Mouse (Mus musculus) forebrain, embryonic 13.5 days (tissue): ENCODE results near the gene Espnl. TPM values are rescaled to one million over a fixed set of nuclear protein-coding genes. Genes with fewer than 3 reads are reported as not detected.

Source experiments
- ATAC-seq: fragments of 200-750 bp; cut with Nextera tagmentation; 2 replicates; pipeline ENCODE4 v1.8.0; 2017
- H3K27ac ChIP-seq: fragments of 300-500 bp; sonication (generic); 2 replicates; pipeline ENCODE4 v1.5.1; 2015; ENCODE audit warnings: inconsistent platforms, mild to moderate bottlenecking, moderate library complexity
- H3K27me3 ChIP-seq: fragments of 300-500 bp; sonication (generic); 2 replicates; pipeline ENCODE4 v1.6.1; 2015; ENCODE audit warnings: mild to moderate bottlenecking, inconsistent platforms
- H3K36me3 ChIP-seq: fragments of 300-500 bp; sonication (generic); 2 replicates; pipeline ENCODE4 v1.6.1; 2015; ENCODE audit warnings: mild to moderate bottlenecking, inconsistent platforms; ENCODE audit not compliant: poor library complexity, severe bottlenecking
- H3K4me1 ChIP-seq: fragments of 300-500 bp; sonication (generic); 2 replicates; pipeline ENCODE4 v1.6.1; 2015; ENCODE audit warnings: inconsistent platforms
- H3K4me2 ChIP-seq: fragments of 300-500 bp; sonication (generic); 2 replicates; pipeline ENCODE4 v1.6.1; 2015; ENCODE audit warnings: inconsistent platforms, mild to moderate bottlenecking, moderate library complexity
- H3K4me3 ChIP-seq: fragments of 300-500 bp; sonication (generic); 2 replicates; pipeline ENCODE4 v1.5.1; 2015; ENCODE audit warnings: mild to moderate bottlenecking, inconsistent platforms
- H3K9ac ChIP-seq: fragments of 300-500 bp; sonication (generic); 2 replicates; pipeline ENCODE4 v1.6.1; 2015; ENCODE audit warnings: mild to moderate bottlenecking, inconsistent platforms
- H3K9me3 ChIP-seq: fragments of 300-500 bp; sonication (generic); replicated peaks from 2 replicates; pipeline ENCODE4 v1.6.1; 2016; ENCODE audit warnings: inconsistent platforms
- whole genome bisulfite sequencing: fragments of 180-500 bp; shearing (Covaris S2); methylation state at CpG from one replicate; pipeline ENCODE4 v1.1.7; 2015; 5-methylcytosine and 5-hydroxymethylcytosine counted together
- polyA plus RNA-seq: library from polyadenylated mRNA; unstranded; fragments of >200 nt; fragmentation: Nextera tagmentation; extraction: Ambion mirVana; gene quantifications from 2 replicates; pipeline ENCODE4 v1.2.1, GENCODE M21; 2015

Espnl gene
- polyA plus RNA-seq, 1 experiment from 2014 or later, result not detected

GRCm38 (mm10) chr1:91332102-91332501, 10.2 kb downstream of the Espnl start:
- Histone ChIP-seq H3K27me3 (no peaks in the 10 kb centered on the region), H3K4me1 (no peaks in the 10 kb centered on the region), H3K4me3 (no peak overlapping the region), H3K4me2 (no peak overlapping the region), H3K9me3 (no peaks in the 10 kb centered on the region), H3K36me3 (no peaks in the 10 kb centered on the region), H3K27ac (no peak overlapping the region), H3K9ac (no peak overlapping the region)
- 49% methylated on average over 4 of the region's 4 CpGs for WGBS
- ATAC-seq, result no peak

DNA sequence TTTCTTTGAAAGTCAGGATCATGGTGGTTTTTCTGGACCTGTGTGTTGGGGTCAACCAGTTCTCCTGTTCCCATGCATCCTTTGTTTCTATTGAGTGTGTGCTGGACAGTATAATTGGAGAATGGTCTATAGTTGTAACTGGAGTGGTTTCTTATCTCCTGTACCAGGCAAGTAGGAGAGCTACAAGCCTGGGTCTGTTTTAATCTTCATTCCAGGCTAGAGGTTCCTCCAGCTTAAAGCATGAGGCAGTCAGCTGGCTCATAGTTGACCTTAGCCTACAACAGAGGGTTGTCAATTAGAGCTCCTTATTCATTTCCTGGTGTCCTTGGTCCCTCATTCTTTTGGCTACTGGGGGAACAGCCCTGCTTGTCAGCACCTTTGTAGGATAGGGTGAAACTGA, 11.7 kb downstream of the Espnl start:
- no peak overlapping the region for H3K4me2 ChIP-seq
- H3K27me3 ChIP-seq, result no peaks in the 10 kb centered on the region

GRCm38 (mm10) chr1:91337355-91337754, 15.5 kb downstream of the Espnl start:
- H3K27me3 ChIP-seq, result 0 out of 2 replicates have a peak, but pooled peaks cover 4% of the 10 kb centered on the region
- H3K4me1 ChIP-seq, result no peaks in the 10 kb centered on the region
- no peaks in the 10 kb centered on the region for H3K36me3 ChIP-seq
- H3K27ac ChIP-seq, result no peak overlapping the region
- no peak overlapping the region for H3K4me3 ChIP-seq
- ATAC-seq, result no peak
- H3K4me2 ChIP-seq, result no peak overlapping the region
- WGBS, result 88% methylated on average over 7 of the region's 7 CpGs
- no peaks in the 10 kb centered on the region for H3K9me3 ChIP-seq
- H3K9ac ChIP-seq, result no peak overlapping the region

More for the DNA sequence above, 11.7 kb downstream of the Espnl start:
- no peaks in the 10 kb centered on the region for H3K36me3 ChIP-seq
- no peaks in the 10 kb centered on the region for H3K9me3 ChIP-seq
- no peaks in the 10 kb centered on the region for H3K4me1 ChIP-seq
- no peak overlapping the region for H3K27ac ChIP-seq
- H3K9ac ChIP-seq, result no peak overlapping the region
- no peak for ATAC-seq
- no peak overlapping the region for H3K4me3 ChIP-seq

DNA sequence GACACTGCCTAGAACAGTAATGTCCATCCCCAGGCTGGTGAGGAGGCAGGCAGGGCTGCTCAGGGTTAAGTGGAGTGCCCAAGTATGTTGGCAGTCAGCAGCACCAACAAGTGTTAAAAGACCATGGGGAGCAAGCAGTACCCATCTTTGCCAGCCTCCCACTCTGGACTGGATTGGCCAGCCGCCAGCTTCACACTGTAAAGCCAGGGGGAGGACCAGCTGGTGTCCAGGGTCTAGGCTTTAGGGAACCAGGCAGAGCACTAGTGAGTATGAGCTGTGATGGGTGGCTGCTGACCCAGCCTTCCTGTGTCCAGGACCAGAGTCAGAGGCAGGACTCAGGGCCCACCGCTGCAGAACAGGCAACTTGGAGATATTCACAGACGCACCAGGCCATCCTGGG, 22.1 kb downstream of the Espnl start:
- Histone ChIP-seq H3K9ac (no peak overlapping the region), H3K4me3 (no peak overlapping the region), H3K4me1 (peaks cover 12% of the 10 kb centered on the region), H3K36me3 (no peaks in the 10 kb centered on the region), H3K9me3 (no peaks in the 10 kb centered on the region), H3K4me2 (no peak overlapping the region), H3K27me3 (peaks cover 49% of the 10 kb centered on the region), H3K27ac (no peak overlapping the region)
- ATAC-seq, result no peak
- 76% methylated on average over 3 of the region's 3 CpGs for WGBS

GRCm38 (mm10) chr1:91344921-91345685, 23.2 kb downstream of the Espnl start:
- 3% methylated on average over 68 of the region's 68 CpGs for WGBS

DNA sequence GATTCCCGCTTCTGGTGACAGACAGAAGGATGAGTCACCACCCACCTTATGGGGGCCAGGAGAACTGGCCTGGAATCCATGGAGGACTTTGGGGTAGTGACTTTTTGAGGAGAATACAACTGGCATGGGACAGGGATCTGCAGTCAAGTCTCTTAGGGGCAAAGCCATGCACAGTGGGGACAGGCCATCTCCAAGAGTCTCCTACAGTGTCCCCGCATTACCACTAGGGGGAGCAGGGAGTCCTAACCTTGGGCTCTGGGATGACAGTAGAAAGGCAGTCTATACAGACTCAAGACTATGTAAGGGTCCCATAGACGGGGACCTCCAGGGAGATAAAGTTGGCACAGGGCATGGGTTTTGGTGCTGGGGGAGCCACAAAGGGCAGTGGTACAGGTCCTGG, 25.0 kb downstream of the Espnl start:
- Histone ChIP-seq H3K36me3 (no peaks in the 10 kb centered on the region), H3K4me1 (peaks cover 12% of the 10 kb centered on the region), H3K4me2 (no peak overlapping the region), H3K27ac (no peak overlapping the region), H3K9ac (no peak overlapping the region), H3K4me3 (no peak overlapping the region), H3K27me3 (peaks cover 49% of the 10 kb centered on the region), H3K9me3 (no peaks in the 10 kb centered on the region)
- WGBS, result 32% methylated on average over 3 of the region's 3 CpGs
- peak; percentile 87 for ATAC-seq

More at GRCm38 (mm10) chr1:91344921-91345685, 23.2 kb downstream of the Espnl start:
- Histone ChIP-seq H3K9me3 (no peaks in the 10 kb centered on the region), H3K4me3 (peak overlapping the region; percentile 30), H3K36me3 (no peaks in the 10 kb centered on the region), H3K27ac (no peak overlapping the region), H3K27me3 (peaks cover 49% of the 10 kb centered on the region), H3K9ac (no peak overlapping the region), H3K4me2 (peak overlapping the region; percentile 53), H3K4me1 (peaks cover 12% of the 10 kb centered on the region)
- ATAC-seq, result no peak

GRCm38 (mm10) chr1:91350841-91351240, 29.0 kb downstream of the Espnl start, which contains the start of gene Klhl30:
TSS of gene Klhl30 (plus strand) at chr1:91351016.
- H3K27ac ChIP-seq, result no peak within 1 kb of the TSS
- H3K36me3 ChIP-seq, result no peaks in the 10 kb centered on the region
- H3K4me3 ChIP-seq, result no peak within 1 kb of the TSS
- H3K9ac ChIP-seq, result no peak within 1 kb of the TSS
- no peak within 1 kb of the TSS for H3K4me2 ChIP-seq
- WGBS, result 55% methylated on average over 4 of the region's 4 CpGs
- no peaks in the 10 kb centered on the region for H3K4me1 ChIP-seq
- peaks cover 11% of the 10 kb centered on the region for H3K27me3 ChIP-seq
- no peak for ATAC-seq
- H3K9me3 ChIP-seq, result no peaks in the 10 kb centered on the region

GRCm38 (mm10) chr1:91351249-91351648, 29.4 kb downstream of the Espnl start:
- H3K4me1 ChIP-seq, result no peaks in the 10 kb centered on the region
- H3K27ac ChIP-seq, result no peak overlapping the region
- H3K4me3 ChIP-seq, result no peak overlapping the region
- WGBS, result 83% methylated on average over 3 of the region's 3 CpGs
- no peaks in the 10 kb centered on the region for H3K9me3 ChIP-seq
- no peak overlapping the region for H3K4me2 ChIP-seq
- H3K36me3 ChIP-seq, result no peaks in the 10 kb centered on the region
- no peak for ATAC-seq
- H3K9ac ChIP-seq, result no peak overlapping the region
- H3K27me3 ChIP-seq, result peaks cover 7% of the 10 kb centered on the region

DNA sequence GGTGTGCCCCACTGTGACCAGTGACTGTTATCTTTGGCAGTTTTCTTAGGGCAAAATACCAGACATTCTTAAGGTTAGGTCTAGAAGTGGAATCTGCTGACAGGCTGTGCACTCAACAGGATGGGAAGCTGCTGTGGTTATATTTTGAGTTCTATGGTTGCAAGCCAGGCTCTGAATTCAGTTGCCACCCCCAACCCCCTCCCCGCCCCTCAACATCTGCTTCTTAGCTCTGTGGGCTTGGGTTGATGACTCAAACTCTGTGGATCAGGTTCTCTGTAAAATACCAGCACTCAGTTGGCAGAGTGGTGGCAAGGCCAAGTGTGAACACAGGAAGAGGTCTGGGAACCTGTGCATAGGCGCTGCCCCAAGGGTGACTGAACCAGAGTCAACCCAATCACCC, 30.4 kb downstream of the Espnl start:
- no peak for ATAC-seq
- no peak overlapping the region for H3K9ac ChIP-seq
- H3K4me1 ChIP-seq, result no peaks in the 10 kb centered on the region
- H3K4me2 ChIP-seq, result no peak overlapping the region
- no peaks in the 10 kb centered on the region for H3K36me3 ChIP-seq
- no peaks in the 10 kb centered on the region for H3K27me3 ChIP-seq
- WGBS, result 81% methylated on average over 2 of the region's 2 CpGs
- H3K4me3 ChIP-seq, result no peak overlapping the region
- H3K27ac ChIP-seq, result no peak overlapping the region
- no peaks in the 10 kb centered on the region for H3K9me3 ChIP-seq

- no peaks in the 10 kb centered on the region for H3K9me3 ChIP-seq
- H3K9ac ChIP-seq, result no peak overlapping the region
- H3K36me3 ChIP-seq, result no peaks in the 10 kb centered on the region
- no peaks in the 10 kb centered on the region for H3K27me3 ChIP-seq
- no peak overlapping the region for H3K4me3 ChIP-seq
- WGBS, result 91% methylated on average over 11 of the region's 11 CpGs
- H3K27ac ChIP-seq, result no peak overlapping the region
- no peak for ATAC-seq
- no peak overlapping the region for H3K4me2 ChIP-seq
- no peaks in the 10 kb centered on the region for H3K4me1 ChIP-seq
Measured at GRCm38 (mm10) chr1:91356105-91356504, 34.2 kb downstream of the Espnl start.

DNA sequence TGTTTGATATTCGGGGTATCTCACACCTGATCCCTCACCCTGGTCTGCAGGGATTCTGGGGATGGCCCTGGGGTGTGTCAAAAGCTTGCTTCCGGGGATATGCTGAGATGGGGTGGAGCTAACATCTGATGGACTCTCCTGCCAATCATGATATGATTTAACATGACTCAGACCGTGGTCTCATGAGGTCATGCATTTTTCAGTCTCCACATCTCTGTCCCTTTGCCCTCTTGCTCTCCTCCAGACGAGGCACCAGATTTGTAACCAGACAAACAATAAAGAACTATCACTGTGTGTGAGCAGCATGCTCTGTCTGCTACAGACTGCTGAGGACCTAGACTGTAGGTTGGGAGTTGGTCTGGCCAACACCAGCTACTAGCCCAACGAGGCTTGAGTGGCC, 40.2 kb downstream of the Espnl start:
- WGBS, result 83% methylated on average over 5 of the region's 5 CpGs

DNA sequence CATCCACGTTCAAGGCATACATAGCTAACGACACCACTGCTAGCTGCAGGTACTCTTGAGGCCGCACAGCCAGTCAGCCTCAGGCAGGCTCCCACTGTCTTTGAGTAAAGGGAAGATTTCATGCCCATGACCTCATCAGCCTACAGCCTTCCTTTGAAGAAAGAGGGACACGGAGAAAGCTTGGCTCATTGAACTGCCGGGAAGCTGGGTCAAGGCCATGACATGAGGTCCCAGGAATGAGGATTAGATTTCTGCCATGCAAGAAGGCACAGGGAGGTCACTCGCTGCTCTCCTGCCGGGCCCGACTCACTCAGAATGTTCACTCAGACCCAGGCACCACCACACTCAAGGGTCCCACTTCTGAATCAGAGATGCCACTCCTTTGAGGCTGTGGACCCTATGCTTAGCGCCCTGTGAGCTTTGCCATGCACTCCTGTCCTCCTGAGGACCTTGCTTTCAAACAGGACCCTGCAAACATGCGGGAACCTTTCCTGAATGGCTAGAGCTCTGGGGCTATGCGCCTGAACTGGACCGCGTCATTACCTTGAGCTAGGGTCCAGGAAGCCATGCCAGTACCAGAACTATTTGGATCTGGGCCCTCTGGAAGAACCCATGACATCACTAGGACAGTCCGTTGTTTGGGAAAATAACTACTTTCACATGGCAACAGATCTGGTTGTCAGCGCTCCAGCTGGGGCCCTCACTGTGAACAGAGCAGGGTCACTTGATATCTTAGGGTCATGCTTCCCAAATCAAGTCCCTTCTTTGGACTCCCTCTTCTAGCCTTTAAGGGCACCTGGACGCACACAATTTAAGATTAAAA, 43.2 kb downstream of the Espnl start:
- peaks cover 10% of the 10 kb centered on the region for H3K4me1 ChIP-seq
- H3K27me3 ChIP-seq, result peaks cover 20% of the 10 kb centered on the region
- peaks cover 6% of the 10 kb centered on the region for H3K36me3 ChIP-seq
- H3K9me3 ChIP-seq, result peaks cover 5% of the 10 kb centered on the region; the same call in 1 of the 2 replicates
- no peak overlapping the region for H3K9ac ChIP-seq
- H3K4me2 ChIP-seq, result no peak overlapping the region
- H3K4me3 ChIP-seq, result no peak overlapping the region
- WGBS, result 91% methylated on average over 16 of the region's 16 CpGs
- H3K27ac ChIP-seq, result no peak overlapping the region
- ATAC-seq, result no peak

More for the DNA sequence above, 40.2 kb downstream of the Espnl start:
- H3K27ac ChIP-seq, result no peak overlapping the region
- H3K4me3 ChIP-seq, result no peak overlapping the region
- no peak overlapping the region for H3K9ac ChIP-seq
- peaks cover 5% of the 10 kb centered on the region; the same call in 1 of the 2 replicates for H3K9me3 ChIP-seq
- no peaks in the 10 kb centered on the region for H3K36me3 ChIP-seq
- H3K4me2 ChIP-seq, result no peak overlapping the region
- H3K27me3 ChIP-seq, result peaks cover 15% of the 10 kb centered on the region
- ATAC-seq, result no peak
- peaks cover 10% of the 10 kb centered on the region for H3K4me1 ChIP-seq
